30 mouse cellular contexts compared by ENCODE assay signal in genomic region chr16:25038529-25038928, GRCm38 (mm10).
DNase-seq lines count a peak whose midpoint lies in the region; ATAC-seq and TF ChIP-seq lines count a peak whose summit lies in the region.
"Had no signal": no experiment of that assay in that cellular context is flagged by ENCODE, and none has a peak within 500 bp of the region (broad histone marks: within the 10 kb centered on the region; RNA-seq: fewer than 3 reads in every experiment).

No protein-coding gene starts in this region.

- no peak for TF ChIP-seq CTCF in bone marrow macrophage, adult 2 months (IDR thresholded peaks at IDR 0.05; ENCODE audit: low read depth, low read length)

- ATAC-seq in megakaryocyte progenitor cell, adult 5-6 weeks (replicated peaks; ENCODE audit: poor library complexity), result peak; percentile 47
- ATAC-seq: intestine, embryonic 16.5 days; liver, embryonic 12.5 days; liver, postnatal 0 days; midbrain, embryonic 16.5 days had no signal

- H3K4me1 ChIP-seq in ES-E14 (ENCODE audit: control insufficient read depth in 2 of 2, insufficient read depth in 2 of 2, low read length in 2 of 2, poor library complexity in 1 of 2), result peaks cover 17 to 30% of the 10 kb centered on the region in 2 experiments; a peak in 3 of 4 replicates
- peaks cover 46% of the 10 kb centered on the region for H3K4me1 ChIP-seq in bone marrow macrophage, adult 2 months (ENCODE audit: control insufficient read depth, insufficient read depth, low read length)
- H3K4me1 ChIP-seq: forebrain, embryonic 12.5 days; hindbrain, embryonic 13.5 days; liver, embryonic 12.5 days; neural tube, embryonic 13.5 days had no signal

- in situ Hi-C loops in ES-E14 (cut with MboI; ENCODE audit: low sequenced_read_pairs in 2 of 2, unreplicated experiment in 2 of 2), result no loop called here

- H3K4me3 ChIP-seq in ES-E14 (ENCODE audit: insufficient read depth in 1 of 2, low read depth in 1 of 2, low read length in 2 of 2, poor library complexity in 1 of 2, severe bottlenecking in 1 of 2), result no peak overlapping the region
- H3K4me3 ChIP-seq in bone marrow macrophage, adult 2 months (ENCODE audit: insufficient read depth, low read length), result no peak overlapping the region
- H3K4me3 ChIP-seq: erythroblast, embryonic 14.5 days; forebrain, embryonic 12.5 days; hindbrain, embryonic 13.5 days; limb, embryonic 13.5 days; liver, embryonic 12.5 days; myocyte; neural tube, embryonic 13.5 days had no signal

- TF ChIP-seq POLR2A in bone marrow macrophage, adult 2 months (IDR thresholded peaks at IDR 0.05; ENCODE audit: borderline replicate concordance, low read depth, low read length), result no peak

- no peak overlapping the region for H3K9ac ChIP-seq in ES-E14 (ENCODE audit: insufficient read depth, low read depth, low read length, poor library complexity, severe bottlenecking)
- H3K9ac ChIP-seq: forebrain, embryonic 12.5 days; hindbrain, embryonic 13.5 days; limb, embryonic 13.5 days; liver, embryonic 12.5 days; liver, postnatal 0 days; neural tube, embryonic 13.5 days had no signal

- H3K36me3 ChIP-seq in ES-E14 (ENCODE audit: control insufficient read depth, insufficient read depth, low read length, poor library complexity, severe bottlenecking), result no peaks in the 10 kb centered on the region
- H3K36me3 ChIP-seq: forebrain, embryonic 12.5 days; hindbrain, embryonic 13.5 days; limb, embryonic 13.5 days; liver, embryonic 12.5 days; neural tube, embryonic 13.5 days had no signal

- DNase-seq in B cell, adult 2 months, result peak; percentile 7 to 19
- peak; percentile 69 for DNase-seq in ES-E14 (ENCODE audit: low read depth, low spot score)
- no peak for DNase-seq in kidney, postnatal 10 days
- DNase-seq in lung, postnatal 25 days (ENCODE audit: low spot score), result no peak
- DNase-seq in retina, embryonic 14.5 days (ENCODE audit: low spot score), result no peak
- no peak for DNase-seq in adrenal gland, adult 2 months
- DNase-seq: adrenal gland, postnatal 10 days; cerebellum, adult 18-20 months; cerebellum, postnatal 10 days; gastrocnemius, postnatal 10 days; heart, postnatal 36 days; kidney, adult 8-10 months; kidney, postnatal 14 days; layer of hippocampus, adult 9-11 months; liver, postnatal 0 days; right cerebral cortex, postnatal 25 days; thymus, adult 18-20 months; thymus, postnatal 36 days had no signal

- peak overlapping the region; percentile 55 for H3K27ac ChIP-seq in ES-E14 (ENCODE audit: insufficient read depth, low read depth, low read length, poor library complexity, severe bottlenecking)
- H3K27ac ChIP-seq in bone marrow macrophage, adult 2 months (ENCODE audit: insufficient read depth, low read depth, low read length), result peak overlapping the region; percentile 56
- H3K27ac ChIP-seq: forebrain, embryonic 12.5 days; hindbrain, embryonic 13.5 days; limb, embryonic 13.5 days; liver, embryonic 12.5 days; neural tube, embryonic 13.5 days; stomach, postnatal 0 days had no signal

- no peaks in the 10 kb centered on the region for H3K9me3 ChIP-seq in ES-E14 (ENCODE audit: control insufficient read depth, insufficient read depth, low read depth, low read length)
- H3K9me3 ChIP-seq: forebrain, embryonic 12.5 days; hindbrain, embryonic 13.5 days; limb, embryonic 13.5 days; liver, embryonic 12.5 days; neural tube, embryonic 13.5 days had no signal

TF ChIP-seq in ES-E14, 5 proteins besides CTCF, POLR2A, EP300 and RAD21:
- TF ChIP-seq CHD2 (IDR thresholded peaks at IDR 0.05; ENCODE audit: low read depth, low read length) (peak; percentile 29; the same call in 1 of the 2 replicates), ZC3H11A (IDR thresholded peaks at IDR 0.05; ENCODE audit: borderline replicate concordance, low read depth, low read length) (no peak)

Comparison
In these comparisons a context has a peak if more than half of its experiments do, and no peak if none do; other contexts are left out.
1. DNase-seq: peak in B cell, adult 2 months (2 of 2) and ES-E14 (single experiment); none in kidney, postnatal 10 days (single experiment), lung, postnatal 25 days (single experiment), retina, embryonic 14.5 days (single experiment) and adrenal gland, adult 2 months (single experiment).